Mouse (Mus musculus): ENCODE measurements around the gene Usp10. TPM values are rescaled to one million over a fixed set of nuclear protein-coding genes. Genes with fewer than 3 reads are reported as not detected.

Gene Usp10
- total RNA-seq, 2 experiments from 2014 or later = 86.4 to 88.9 TPM

DNA sequence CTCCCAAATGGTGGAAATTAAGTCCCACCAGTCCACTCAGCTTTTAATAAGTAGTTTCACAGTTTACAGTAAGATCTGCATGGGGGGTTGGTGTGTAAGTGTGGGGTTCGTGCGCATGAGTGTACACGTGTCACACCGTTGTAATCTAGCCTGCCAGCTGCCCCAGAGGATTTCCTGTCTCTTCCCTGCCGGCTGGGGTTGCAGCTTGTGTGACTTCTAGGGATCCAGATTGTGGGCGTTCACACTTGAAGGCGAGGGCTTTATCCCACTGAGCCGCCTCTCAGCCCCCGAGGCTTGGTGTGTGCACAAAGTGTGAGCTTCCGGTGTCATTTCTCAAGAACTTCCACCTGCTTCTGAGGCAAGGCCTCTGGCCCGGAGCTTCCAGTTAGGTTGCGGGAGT is 62.4 kb downstream of the Usp10 start:
- Histone ChIP-seq H3K4me3 (no peak overlapping the region), H3K27ac (no peak overlapping the region)
- DNase-seq (ENCODE audit: extremely low spot score in 1 of 2, low spot score in 2 of 2) = no peak
- intact Hi-C loops (cut with DNase I) = no loop called here
- TF ChIP-seq CTCF (IDR thresholded peaks at IDR 0.05) = no peak

DNA sequence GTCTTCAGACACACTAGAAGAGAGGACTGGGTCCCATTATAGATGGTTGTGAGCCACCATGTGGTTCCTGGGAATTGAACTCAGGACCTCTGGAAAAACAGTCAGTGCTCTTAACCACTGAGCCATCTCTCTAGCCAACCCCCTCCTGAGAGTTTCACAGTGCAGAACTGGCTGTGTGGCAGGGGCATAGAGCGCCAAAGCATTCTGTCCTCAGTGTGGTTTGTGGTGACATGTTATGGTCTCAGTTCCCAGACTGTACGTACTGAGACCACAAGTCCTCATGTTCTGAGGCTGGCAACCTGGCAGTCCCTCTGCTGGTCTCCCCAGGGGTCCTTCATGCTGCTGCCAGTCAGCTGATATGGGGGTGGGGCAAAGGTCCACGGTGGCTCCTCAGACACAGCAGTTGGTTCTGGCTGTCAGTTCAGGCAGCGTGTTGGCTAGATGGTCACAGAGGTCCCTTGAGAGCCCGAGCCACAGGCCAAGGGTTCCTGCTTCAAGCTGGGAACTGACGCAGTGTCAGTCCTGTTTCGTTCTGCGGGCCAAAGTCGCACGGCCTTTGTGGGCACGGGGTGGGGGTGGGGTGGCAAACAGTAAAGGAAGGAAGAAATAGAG is 68.7 kb downstream of the Usp10 start:
- intact Hi-C loops (cut with DNase I) = no loop called here
- DNase-seq (ENCODE audit: extremely low spot score in 1 of 2, low spot score in 2 of 2) = no peak
- no peak for TF ChIP-seq CTCF (IDR thresholded peaks at IDR 0.05)
- Histone ChIP-seq H3K27ac (no peak overlapping the region), H3K4me3 (no peak overlapping the region)

GRCm38 (mm10) chr8:119981253-119981652 is 71.1 kb downstream of the Usp10 start:
- intact Hi-C loops (cut with DNase I) = no loop called here
- TF ChIP-seq CTCF (IDR thresholded peaks at IDR 0.05) = peak; percentile 12
- Histone ChIP-seq H3K4me3 (no peak overlapping the region), H3K27ac (no peak overlapping the region)
- no peak for DNase-seq (ENCODE audit: extremely low spot score in 1 of 2, low spot score in 2 of 2)

DNA sequence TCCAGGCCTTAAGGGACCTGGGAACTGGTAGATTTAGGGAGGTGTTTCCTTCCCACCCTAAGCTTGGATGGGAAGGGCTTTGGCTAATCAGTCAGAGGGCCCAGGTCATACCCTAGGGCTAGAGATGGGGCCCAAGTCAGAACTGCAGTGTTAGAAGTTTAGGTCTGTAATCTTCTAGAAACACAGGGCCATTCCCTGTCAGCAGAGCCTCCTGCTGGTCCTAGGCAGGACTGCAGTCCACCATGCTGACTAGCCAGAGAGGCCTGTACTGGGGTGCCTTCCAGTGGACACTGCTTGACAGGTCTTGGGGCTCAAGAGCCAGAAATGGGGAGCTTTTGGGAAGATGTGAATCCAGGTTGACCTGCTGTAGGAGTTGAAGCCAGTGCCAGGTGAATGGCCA is 73.9 kb downstream of the Usp10 start:
- TF ChIP-seq CTCF (IDR thresholded peaks at IDR 0.05) = peak; percentile 31
- H3K27ac ChIP-seq = no peak overlapping the region
- no peak overlapping the region for H3K4me3 ChIP-seq
- no peak for DNase-seq (ENCODE audit: extremely low spot score in 1 of 2, low spot score in 2 of 2)
- intact Hi-C loops (cut with DNase I) = no loop called here

DNA sequence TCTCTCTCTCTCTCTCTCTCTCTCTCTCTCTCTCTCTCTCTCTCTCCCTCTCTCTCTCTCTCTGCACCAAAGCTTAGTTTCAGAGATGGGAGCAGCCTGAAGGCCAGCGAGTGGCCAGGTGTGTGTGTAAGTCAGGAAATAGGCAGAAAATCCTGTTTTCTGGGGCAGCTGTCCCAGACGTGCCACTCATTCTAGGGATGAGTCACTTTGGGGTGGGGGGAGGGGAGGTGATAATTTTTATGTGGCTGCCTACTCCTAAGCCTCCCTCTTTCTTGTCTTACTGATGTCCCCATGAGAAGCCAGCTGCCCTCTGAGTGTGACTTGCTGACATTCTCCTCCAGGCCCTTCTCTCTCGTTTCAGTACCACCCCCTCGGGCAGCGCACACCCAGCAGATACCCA is 76.0 kb downstream of the Usp10 start:
- TF ChIP-seq CTCF (IDR thresholded peaks at IDR 0.05) = no peak
- DNase-seq (ENCODE audit: extremely low spot score in 1 of 2, low spot score in 2 of 2) = no peak
- Histone ChIP-seq H3K27ac (no peak overlapping the region), H3K4me3 (no peak overlapping the region)
- intact Hi-C loops (cut with DNase I) = no loop called here

- Histone ChIP-seq H3K4me3 (no peak overlapping the region), H3K27ac (no peak overlapping the region)
- no peak for TF ChIP-seq CTCF (IDR thresholded peaks at IDR 0.05)
- intact Hi-C loops (cut with DNase I) = no loop called here
- DNase-seq (ENCODE audit: extremely low spot score in 1 of 2, low spot score in 2 of 2) = no peak
These were observed 77.9 kb downstream of the Usp10 start for GRCm38 (mm10) chr8:119988087-119988486.

- TF ChIP-seq CTCF (IDR thresholded peaks at IDR 0.05) = no peak; the same call in none of the 2 replicates
- H3K4me3 ChIP-seq = peak within 1 kb of the TSS; percentile 31
- intact Hi-C loops (cut with DNase I) = loop anchor here (2.0 kb wide), 1 partner anchor 79 kb away; no protein-coding TSS in a partner anchor
- DNase-seq (ENCODE audit: extremely low spot score in 1 of 2, low spot score in 2 of 2) = peak; percentile 51 to 66
- H3K27ac ChIP-seq = no peak within 1 kb of the TSS
These were observed 82.1 kb downstream of the Usp10 start, which contains the start of gene Crispld2 for GRCm38 (mm10) chr8:119992249-119992648. TSS of gene Crispld2 (plus strand) at chr8:119992438.

DNA sequence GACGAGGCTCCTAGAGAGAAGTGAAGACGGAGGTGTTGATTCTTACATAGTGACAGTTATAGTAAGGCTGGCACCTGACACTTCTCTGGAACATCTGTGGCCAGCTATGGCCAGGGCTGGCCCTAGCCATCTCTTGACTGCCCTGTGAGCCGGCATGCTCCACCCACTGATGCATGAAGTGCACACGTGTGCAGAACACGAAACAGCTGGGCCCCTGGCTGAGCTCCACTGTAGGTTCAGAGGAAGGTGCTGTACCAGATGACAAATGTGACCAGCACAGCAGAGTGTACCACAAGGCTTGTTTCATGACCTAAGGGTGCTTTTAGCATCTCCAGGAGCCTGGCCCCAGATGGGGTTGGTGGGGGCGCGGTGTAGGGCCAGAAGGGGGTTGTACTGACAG is 84.0 kb downstream of the Usp10 start:
- H3K4me3 ChIP-seq = no peak overlapping the region
- TF ChIP-seq CTCF (IDR thresholded peaks at IDR 0.05) = no peak
- DNase-seq (ENCODE audit: extremely low spot score in 1 of 2, low spot score in 2 of 2) = no peak
- no peak overlapping the region for H3K27ac ChIP-seq
- intact Hi-C loops (cut with DNase I) = no loop called here

GRCm38 (mm10) chr8:119994556-119994955 is 84.4 kb downstream of the Usp10 start:
- no peak overlapping the region for H3K4me3 ChIP-seq
- intact Hi-C loops (cut with DNase I) = no loop called here
- no peak for DNase-seq (ENCODE audit: extremely low spot score in 1 of 2, low spot score in 2 of 2)

DNA sequence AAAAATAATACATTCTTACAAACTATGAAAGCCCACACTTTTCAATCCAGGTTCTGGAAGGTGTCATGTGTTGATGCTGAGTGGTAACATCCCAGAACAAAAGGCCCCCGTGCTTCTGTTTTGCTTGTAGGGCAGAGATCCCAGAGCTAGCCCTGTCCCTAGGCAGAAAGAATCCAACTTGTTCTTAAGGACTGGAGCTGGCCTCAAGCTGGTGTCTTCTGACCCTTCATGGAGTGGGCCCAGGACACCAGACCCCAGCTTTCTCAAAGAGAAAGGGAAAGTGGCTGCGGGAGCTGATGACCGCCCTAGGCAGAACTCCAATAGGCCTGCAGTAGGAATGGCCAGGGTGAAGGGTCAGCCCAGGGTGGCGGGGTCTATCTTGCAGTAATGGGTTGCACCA is 87.1 kb downstream of the Usp10 start:
- no peak for DNase-seq (ENCODE audit: extremely low spot score in 1 of 2, low spot score in 2 of 2)
- no peak overlapping the region for H3K27ac ChIP-seq
- no peak for TF ChIP-seq CTCF (IDR thresholded peaks at IDR 0.05)
- H3K4me3 ChIP-seq = no peak overlapping the region
- intact Hi-C loops (cut with DNase I) = no loop called here

More at GRCm38 (mm10) chr8:119994556-119994955, 84.4 kb downstream of the Usp10 start:
- no peak for TF ChIP-seq CTCF (IDR thresholded peaks at IDR 0.05)
- no peak overlapping the region for H3K27ac ChIP-seq

DNA sequence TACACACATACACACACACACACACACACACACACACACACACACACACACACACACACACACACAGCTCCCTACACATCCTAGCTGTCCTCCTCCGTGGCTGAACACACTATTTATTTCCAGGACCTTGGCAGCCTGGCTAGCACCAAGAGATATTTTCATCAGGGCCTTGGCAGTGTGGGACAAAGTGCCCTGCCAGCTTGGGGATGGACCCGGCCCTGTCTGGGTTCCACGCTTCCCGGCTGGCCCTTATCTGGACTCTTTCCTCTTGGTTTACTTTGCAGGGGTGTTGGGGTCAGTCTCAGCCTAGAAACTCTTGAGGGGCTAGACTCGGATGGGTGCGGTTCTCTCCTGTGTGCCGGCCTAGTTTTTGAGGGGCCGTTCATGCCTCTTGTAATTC is 90.3 kb downstream of the Usp10 start:
- Histone ChIP-seq H3K27ac (no peak overlapping the region), H3K4me3 (no peak overlapping the region)
- no peak for TF ChIP-seq CTCF (IDR thresholded peaks at IDR 0.05)
- intact Hi-C loops (cut with DNase I) = no loop called here
- no peak for DNase-seq (ENCODE audit: extremely low spot score in 1 of 2, low spot score in 2 of 2)

GRCm38 (mm10) chr8:120001712-120002111 is 91.6 kb downstream of the Usp10 start:
- intact Hi-C loops (cut with DNase I) = no loop called here

GRCm38 (mm10) chr8:120002348-120002747 is 92.2 kb downstream of the Usp10 start:
- no peak for DNase-seq (ENCODE audit: extremely low spot score in 1 of 2, low spot score in 2 of 2)
- Histone ChIP-seq H3K4me3 (no peak overlapping the region), H3K27ac (no peak overlapping the region)
- intact Hi-C loops (cut with DNase I) = no loop called here
- no peak for TF ChIP-seq CTCF (IDR thresholded peaks at IDR 0.05)

More at GRCm38 (mm10) chr8:120001712-120002111, 91.6 kb downstream of the Usp10 start:
- no peak overlapping the region for H3K27ac ChIP-seq
- DNase-seq (ENCODE audit: extremely low spot score in 1 of 2, low spot score in 2 of 2) = no peak
- no peak for TF ChIP-seq CTCF (IDR thresholded peaks at IDR 0.05)
- no peak overlapping the region for H3K4me3 ChIP-seq

Measured in left cerebral cortex, adult 2 months (tissue).